Mouse (Mus musculus) cerebellum, adult (tissue): ENCODE measurements around the gene Gfm2.

Experiments
- ATAC-seq: cut with Nextera tagmentation; 2 replicates; pipeline ENCODE4 v1.9.2; 2017; ENCODE audit warnings: mild to moderate bottlenecking, moderate library complexity, mixed read lengths; ENCODE audit not compliant: insufficient number of reproducible peaks, low FRiP score, low TSS enrichment

Gene Gfm2

DNA sequence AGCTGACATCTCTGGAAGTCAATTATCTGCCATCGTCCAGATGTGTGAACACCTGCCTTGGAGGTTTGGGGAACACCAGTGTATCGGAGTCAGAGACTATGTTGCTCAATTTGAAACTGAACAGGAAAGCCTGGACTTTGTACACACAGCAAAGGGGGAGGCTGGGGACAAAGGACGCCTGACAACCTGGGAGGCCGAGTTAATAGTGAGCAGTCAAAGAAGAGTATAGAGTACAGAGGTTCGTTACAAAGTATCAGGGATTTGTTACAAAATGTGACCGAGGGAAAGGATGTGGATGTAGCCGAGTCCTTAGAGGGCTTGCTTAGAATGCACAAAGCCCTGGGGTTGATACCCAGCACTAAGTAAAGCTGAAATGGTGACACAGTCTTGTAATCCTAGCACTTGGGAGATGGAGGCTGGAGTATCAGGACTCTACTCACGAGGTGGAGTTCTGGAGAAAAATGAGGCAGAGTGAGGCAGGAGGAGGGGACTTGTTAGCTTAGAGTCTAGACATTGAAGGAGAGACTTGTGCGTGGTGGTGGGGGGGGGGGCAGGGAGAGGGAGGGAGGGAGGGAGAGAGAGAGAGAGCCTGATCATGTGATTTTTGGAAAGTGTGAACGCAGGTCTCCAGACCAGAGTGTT lies 86.7 kb downstream of the Gfm2 start:
- ATAC-seq = no peak

DNA sequence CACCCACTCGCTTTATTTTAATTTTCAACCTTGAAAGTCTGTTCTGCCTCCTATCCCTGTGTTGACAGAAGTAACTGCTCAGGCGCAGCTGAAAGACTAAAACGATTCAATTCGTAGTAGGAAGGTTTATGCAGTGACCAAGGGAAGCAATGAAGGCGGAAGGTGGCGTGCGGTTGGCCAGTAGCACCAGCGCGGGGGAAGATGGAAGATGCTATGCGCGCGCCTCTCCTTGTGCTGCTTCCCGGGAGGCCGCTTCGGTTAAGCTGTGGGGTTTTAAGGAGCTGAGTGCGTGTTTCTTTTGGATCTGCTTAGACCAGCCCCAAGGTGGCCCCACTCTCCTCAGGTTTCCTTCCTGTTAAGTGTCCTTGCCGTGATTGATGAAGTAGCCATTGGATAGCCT lies 87.4 kb downstream of the Gfm2 start:
- no peak for ATAC-seq

DNA sequence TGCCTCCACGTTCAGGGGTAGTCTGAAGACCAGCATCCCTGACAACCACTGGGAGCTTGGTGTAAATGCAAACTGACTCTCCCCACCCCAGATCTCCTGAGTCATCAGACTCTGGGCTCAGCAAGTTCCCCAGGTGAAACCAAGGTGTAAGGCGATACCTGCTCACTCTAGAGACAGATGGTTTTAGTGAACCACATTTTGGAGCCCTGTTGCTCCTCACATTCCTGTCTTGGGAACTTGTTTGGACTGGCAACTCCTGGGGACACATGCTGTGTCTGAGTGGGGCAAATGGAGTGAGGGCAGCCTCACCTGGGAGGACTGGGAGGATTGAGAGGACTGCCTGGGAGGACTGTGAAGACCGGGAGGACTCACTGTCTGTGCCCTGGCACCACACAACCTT lies 90.1 kb downstream of the Gfm2 start:
- ATAC-seq = no peak

DNA sequence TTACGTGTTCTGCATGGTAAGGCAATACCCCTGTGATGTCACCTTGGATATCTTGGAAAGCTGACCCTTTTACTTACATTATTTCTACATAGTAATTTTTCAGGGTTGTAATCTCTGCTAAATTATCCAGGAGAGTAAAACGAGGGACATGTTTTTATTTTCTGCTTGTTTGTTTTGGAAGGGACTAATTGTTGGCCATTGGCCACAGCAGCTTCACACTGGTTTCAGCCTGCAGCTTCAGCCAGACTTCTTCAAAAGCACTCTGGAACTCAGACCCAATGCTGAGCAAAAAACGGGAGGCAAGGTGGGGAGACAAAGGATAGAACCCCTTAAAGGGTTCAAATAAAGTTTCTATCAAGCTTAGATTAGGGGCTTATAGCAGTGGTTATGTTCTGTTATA lies 92.4 kb downstream of the Gfm2 start:
- no peak for ATAC-seq
